Mouse (Mus musculus): ENCODE measurements at regions not wholly inside any gene's neighbourhood (a gene's known extent, or its start where the extent isn't known, plus 50 kb on each side); places are given as distances from the start of the nearest gene placed in this dataset.

GRCm38 (mm10) chr14:105668969-105669368, 227.7 kb downstream of the Spry2 start:
- no peaks in the 10 kb centered on the region for H3K9me3 ChIP-seq (replicated peaks)

GRCm38 (mm10) chr14:105664671-105665198, 231.9 kb downstream of the Spry2 start:
- ATAC-seq (ENCODE audit: insufficient number of reproducible peaks, low FRiP score, low TSS enrichment, low read depth): no peak
- H3K9me3 ChIP-seq (replicated peaks): no peaks in the 10 kb centered on the region
- no peak overlapping the region for H3K27ac ChIP-seq (replicated peaks)
- no peaks in the 10 kb centered on the region for H3K27me3 ChIP-seq
- WGBS: 49% methylated on average over 7 of the region's 7 CpGs
- H3K4me2 ChIP-seq (replicated peaks): no peak overlapping the region
- H3K4me1 ChIP-seq: peaks cover 12% of the 10 kb centered on the region; the same call in 1 of the 2 replicates
- H3K4me3 ChIP-seq (replicated peaks): no peak overlapping the region
- H3K36me3 ChIP-seq: no peaks in the 10 kb centered on the region
- no peak overlapping the region for H3K9ac ChIP-seq

More at GRCm38 (mm10) chr14:105668969-105669368, 227.7 kb downstream of the Spry2 start:
- no peak overlapping the region for H3K27ac ChIP-seq (replicated peaks)
- H3K4me1 ChIP-seq: peaks cover 6% of the 10 kb centered on the region; the same call in 1 of the 2 replicates
- no peaks in the 10 kb centered on the region for H3K27me3 ChIP-seq
- H3K4me2 ChIP-seq (replicated peaks): no peak overlapping the region; the same call in 1 of the 2 replicates
- ATAC-seq (ENCODE audit: insufficient number of reproducible peaks, low FRiP score, low TSS enrichment, low read depth): peak; percentile 39; the same call in 1 of the 2 replicates
- 38% methylated on average over 11 of the region's 11 CpGs for WGBS
- no peak overlapping the region for H3K4me3 ChIP-seq (replicated peaks)
- no peaks in the 10 kb centered on the region for H3K36me3 ChIP-seq
- H3K9ac ChIP-seq: no peak overlapping the region

GRCm38 (mm10) chr14:105663472-105663871, 233.1 kb downstream of the Spry2 start:
- Histone ChIP-seq H3K4me2 (replicated peaks) (no peak overlapping the region), H3K9me3 (replicated peaks) (no peaks in the 10 kb centered on the region), H3K9ac (no peak overlapping the region), H3K27ac (replicated peaks) (no peak overlapping the region), H3K27me3 (no peaks in the 10 kb centered on the region), H3K4me3 (replicated peaks) (no peak overlapping the region), H3K4me1 (peaks cover 12% of the 10 kb centered on the region; the same call in 1 of the 2 replicates), H3K36me3 (no peaks in the 10 kb centered on the region)
- ATAC-seq (ENCODE audit: insufficient number of reproducible peaks, low FRiP score, low TSS enrichment, low read depth): no peak
- 71% methylated on average over 3 of the region's 4 CpGs for WGBS

- Histone ChIP-seq H3K9ac (no peak overlapping the region), H3K4me3 (replicated peaks) (no peak overlapping the region), H3K36me3 (no peaks in the 10 kb centered on the region), H3K9me3 (replicated peaks) (no peaks in the 10 kb centered on the region), H3K4me1 (peaks cover 12% of the 10 kb centered on the region; the same call in 1 of the 2 replicates), H3K4me2 (replicated peaks) (no peak overlapping the region), H3K27me3 (no peaks in the 10 kb centered on the region), H3K27ac (replicated peaks) (no peak overlapping the region)
- WGBS: 49% methylated on average over 6 of the region's 6 CpGs
- peak; percentile 63; the same call in 1 of the 2 replicates for ATAC-seq (ENCODE audit: insufficient number of reproducible peaks, low FRiP score, low TSS enrichment, low read depth)
These were observed 233.8 kb downstream of the Spry2 start for GRCm38 (mm10) chr14:105662839-105663238.

GRCm38 (mm10) chr14:105658316-105658715, 238.3 kb downstream of the Spry2 start:
- peaks cover 6% of the 10 kb centered on the region; the same call in 1 of the 2 replicates for H3K4me1 ChIP-seq
- no peaks in the 10 kb centered on the region for H3K36me3 ChIP-seq
- no peak for ATAC-seq (ENCODE audit: insufficient number of reproducible peaks, low FRiP score, low TSS enrichment, low read depth)
- no peaks in the 10 kb centered on the region for H3K27me3 ChIP-seq
- 88% methylated on average over 2 of the region's 2 CpGs for WGBS
- H3K27ac ChIP-seq (replicated peaks): no peak overlapping the region
- H3K4me2 ChIP-seq (replicated peaks): no peak overlapping the region
- no peak overlapping the region for H3K4me3 ChIP-seq (replicated peaks)
- no peaks in the 10 kb centered on the region for H3K9me3 ChIP-seq (replicated peaks)
- no peak overlapping the region for H3K9ac ChIP-seq

GRCm38 (mm10) chr14:105647166-105647565, 249.5 kb downstream of the Spry2 start:
- Histone ChIP-seq H3K4me1 (no peaks in the 10 kb centered on the region), H3K9ac (no peak overlapping the region), H3K4me3 (replicated peaks) (no peak overlapping the region), H3K9me3 (replicated peaks) (no peaks in the 10 kb centered on the region), H3K27me3 (no peaks in the 10 kb centered on the region), H3K4me2 (replicated peaks) (no peak overlapping the region), H3K36me3 (no peaks in the 10 kb centered on the region), H3K27ac (replicated peaks) (no peak overlapping the region)
- WGBS: 74% methylated on average over 3 of the region's 3 CpGs
- ATAC-seq (ENCODE audit: insufficient number of reproducible peaks, low FRiP score, low TSS enrichment, low read depth): no peak

- 51% methylated on average over 2 of the region's 2 CpGs for WGBS
- Histone ChIP-seq H3K9me3 (replicated peaks) (no peaks in the 10 kb centered on the region), H3K4me2 (replicated peaks) (no peak overlapping the region), H3K36me3 (no peaks in the 10 kb centered on the region), H3K4me1 (no peaks in the 10 kb centered on the region), H3K27me3 (no peaks in the 10 kb centered on the region), H3K27ac (replicated peaks) (no peak overlapping the region), H3K4me3 (replicated peaks) (no peak overlapping the region), H3K9ac (no peak overlapping the region)
- no peak for ATAC-seq (ENCODE audit: insufficient number of reproducible peaks, low FRiP score, low TSS enrichment, low read depth)
These were observed 252.2 kb downstream of the Spry2 start for GRCm38 (mm10) chr14:105644428-105644827.

GRCm38 (mm10) chr14:105643285-105643957, 253.2 kb downstream of the Spry2 start:
- Histone ChIP-seq H3K9ac (no peak overlapping the region), H3K4me1 (no peaks in the 10 kb centered on the region), H3K36me3 (no peaks in the 10 kb centered on the region), H3K9me3 (replicated peaks) (no peaks in the 10 kb centered on the region), H3K4me2 (replicated peaks) (no peak overlapping the region), H3K27me3 (no peaks in the 10 kb centered on the region), H3K27ac (replicated peaks) (no peak overlapping the region), H3K4me3 (replicated peaks) (no peak overlapping the region)
- ATAC-seq (ENCODE audit: insufficient number of reproducible peaks, low FRiP score, low TSS enrichment, low read depth): no peak
- 69% methylated on average over 7 of the region's 7 CpGs for WGBS

- H3K27ac ChIP-seq (replicated peaks): no peak overlapping the region
- no peak overlapping the region for H3K4me3 ChIP-seq (replicated peaks)
- 96% methylated on average over 4 of the region's 4 CpGs for WGBS
- H3K27me3 ChIP-seq: no peaks in the 10 kb centered on the region
- H3K36me3 ChIP-seq: no peaks in the 10 kb centered on the region
- H3K9ac ChIP-seq: no peak overlapping the region
- H3K4me2 ChIP-seq (replicated peaks): no peak overlapping the region
- H3K4me1 ChIP-seq: no peaks in the 10 kb centered on the region
- no peak for ATAC-seq (ENCODE audit: insufficient number of reproducible peaks, low FRiP score, low TSS enrichment, low read depth)
- no peaks in the 10 kb centered on the region for H3K9me3 ChIP-seq (replicated peaks)
These were observed 264.3 kb downstream of the Spry2 start for GRCm38 (mm10) chr14:105632335-105632734.

GRCm38 (mm10) chr14:105631681-105632031, 265.0 kb downstream of the Spry2 start:
- no peak overlapping the region for H3K9ac ChIP-seq
- no peaks in the 10 kb centered on the region for H3K4me1 ChIP-seq
- H3K4me3 ChIP-seq (replicated peaks): no peak overlapping the region
- H3K4me2 ChIP-seq (replicated peaks): no peak overlapping the region
- WGBS: 74% methylated on average over 5 of the region's 5 CpGs
- H3K27me3 ChIP-seq: no peaks in the 10 kb centered on the region
- no peak for ATAC-seq (ENCODE audit: insufficient number of reproducible peaks, low FRiP score, low TSS enrichment, low read depth)
- no peaks in the 10 kb centered on the region for H3K9me3 ChIP-seq (replicated peaks)
- no peaks in the 10 kb centered on the region for H3K36me3 ChIP-seq
- no peak overlapping the region for H3K27ac ChIP-seq (replicated peaks)

GRCm38 (mm10) chr14:105630867-105631680, 265.5 kb downstream of the Spry2 start:
- Histone ChIP-seq H3K4me2 (replicated peaks) (no peak overlapping the region), H3K27ac (replicated peaks) (no peak overlapping the region), H3K4me3 (replicated peaks) (no peak overlapping the region), H3K9me3 (replicated peaks) (no peaks in the 10 kb centered on the region), H3K36me3 (no peaks in the 10 kb centered on the region), H3K4me1 (no peaks in the 10 kb centered on the region), H3K27me3 (no peaks in the 10 kb centered on the region), H3K9ac (no peak overlapping the region)
- 93% methylated on average over 9 of the region's 9 CpGs for WGBS
- no peak for ATAC-seq (ENCODE audit: insufficient number of reproducible peaks, low FRiP score, low TSS enrichment, low read depth)

Measured in embryonic facial prominence, embryonic 15.5 days (tissue).